Mouse (Mus musculus): ENCODE measurements at regions not wholly inside any gene's neighbourhood (a gene's known extent, or its start where the extent isn't known, plus 50 kb on each side); places are given as distances from the start of the nearest gene placed in this dataset.

GRCm38 (mm10) chr7:124704163-124704824 lies 721.6 kb downstream of the Hs3st4 start:
- no peak overlapping the region for H3K27ac ChIP-seq (ENCODE audit: control insufficient read depth, insufficient read depth, low read depth, low read length)
- H3K4me1 ChIP-seq (ENCODE audit: control insufficient read depth, insufficient read depth, low read length): no peaks in the 10 kb centered on the region
- no peaks in the 10 kb centered on the region for H3K36me3 ChIP-seq (ENCODE audit: control insufficient read depth, insufficient read depth, low read length)
- H3K27me3 ChIP-seq (ENCODE audit: control insufficient read depth, insufficient read depth, low read length): no peaks in the 10 kb centered on the region
- no peak overlapping the region for H3K4me3 ChIP-seq (ENCODE audit: control insufficient read depth, low read depth, low read length)
- no peak for TF ChIP-seq POLR2A (IDR thresholded peaks at IDR 0.05; ENCODE audit: control insufficient read depth, low read depth, low read length)

GRCm38 (mm10) chr7:124707143-124707542 lies 724.5 kb downstream of the Hs3st4 start:
- Histone ChIP-seq H3K27ac (ENCODE audit: control insufficient read depth, insufficient read depth, low read depth, low read length) (no peak overlapping the region), H3K27me3 (ENCODE audit: control insufficient read depth, insufficient read depth, low read length) (no peaks in the 10 kb centered on the region), H3K4me1 (ENCODE audit: control insufficient read depth, insufficient read depth, low read length) (no peaks in the 10 kb centered on the region), H3K36me3 (ENCODE audit: control insufficient read depth, insufficient read depth, low read length) (no peaks in the 10 kb centered on the region), H3K4me3 (ENCODE audit: control insufficient read depth, low read depth, low read length) (no peak overlapping the region)
- TF ChIP-seq POLR2A (IDR thresholded peaks at IDR 0.05; ENCODE audit: control insufficient read depth, low read depth, low read length): no peak
- no peak for TF ChIP-seq CTCF (IDR thresholded peaks at IDR 0.05; ENCODE audit: control insufficient read depth, insufficient read depth, insufficient replicate concordance, low read depth, low read length)

GRCm38 (mm10) chr7:124708771-124709485 lies 726.3 kb downstream of the Hs3st4 start:
- no peaks in the 10 kb centered on the region for H3K36me3 ChIP-seq (ENCODE audit: control insufficient read depth, insufficient read depth, low read length)
- H3K27me3 ChIP-seq (ENCODE audit: control insufficient read depth, insufficient read depth, low read length): no peaks in the 10 kb centered on the region
- H3K4me1 ChIP-seq (ENCODE audit: control insufficient read depth, insufficient read depth, low read length): no peaks in the 10 kb centered on the region
- H3K27ac ChIP-seq (ENCODE audit: control insufficient read depth, insufficient read depth, low read depth, low read length): no peak overlapping the region
- H3K4me3 ChIP-seq (ENCODE audit: control insufficient read depth, low read depth, low read length): no peak overlapping the region
- TF ChIP-seq POLR2A (IDR thresholded peaks at IDR 0.05; ENCODE audit: control insufficient read depth, low read depth, low read length) (no peak), CTCF (IDR thresholded peaks at IDR 0.05; ENCODE audit: control insufficient read depth, insufficient read depth, insufficient replicate concordance, low read depth, low read length) (no peak)

- Histone ChIP-seq H3K36me3 (ENCODE audit: control insufficient read depth, insufficient read depth, low read length) (no peaks in the 10 kb centered on the region), H3K4me3 (ENCODE audit: control insufficient read depth, low read depth, low read length) (no peak overlapping the region), H3K27ac (ENCODE audit: control insufficient read depth, insufficient read depth, low read depth, low read length) (no peak overlapping the region), H3K4me1 (ENCODE audit: control insufficient read depth, insufficient read depth, low read length) (no peaks in the 10 kb centered on the region), H3K27me3 (ENCODE audit: control insufficient read depth, insufficient read depth, low read length) (no peaks in the 10 kb centered on the region)
- no peak for TF ChIP-seq CTCF (IDR thresholded peaks at IDR 0.05; ENCODE audit: control insufficient read depth, insufficient read depth, insufficient replicate concordance, low read depth, low read length)
- TF ChIP-seq POLR2A (IDR thresholded peaks at IDR 0.05; ENCODE audit: control insufficient read depth, low read depth, low read length): no peak
Measured at GRCm38 (mm10) chr7:124720927-124721326, 723.5 kb upstream of the Kdm8 start.

- Histone ChIP-seq H3K4me1 (ENCODE audit: control insufficient read depth, insufficient read depth, low read length) (no peaks in the 10 kb centered on the region), H3K27ac (ENCODE audit: control insufficient read depth, insufficient read depth, low read depth, low read length) (no peak overlapping the region), H3K4me3 (ENCODE audit: control insufficient read depth, low read depth, low read length) (no peak overlapping the region), H3K27me3 (ENCODE audit: control insufficient read depth, insufficient read depth, low read length) (no peaks in the 10 kb centered on the region), H3K36me3 (ENCODE audit: control insufficient read depth, insufficient read depth, low read length) (no peaks in the 10 kb centered on the region)
- TF ChIP-seq CTCF (IDR thresholded peaks at IDR 0.05; ENCODE audit: control insufficient read depth, insufficient read depth, insufficient replicate concordance, low read depth, low read length) (no peak), POLR2A (IDR thresholded peaks at IDR 0.05; ENCODE audit: control insufficient read depth, low read depth, low read length) (no peak)
Measured at GRCm38 (mm10) chr7:124742086-124742485, 702.4 kb upstream of the Kdm8 start.

- no peak overlapping the region for H3K4me3 ChIP-seq (ENCODE audit: control insufficient read depth, low read depth, low read length)
- H3K36me3 ChIP-seq (ENCODE audit: control insufficient read depth, insufficient read depth, low read length): no peaks in the 10 kb centered on the region
- TF ChIP-seq CTCF (IDR thresholded peaks at IDR 0.05; ENCODE audit: control insufficient read depth, insufficient read depth, insufficient replicate concordance, low read depth, low read length) (no peak), POLR2A (IDR thresholded peaks at IDR 0.05; ENCODE audit: control insufficient read depth, low read depth, low read length) (no peak)
- H3K27ac ChIP-seq (ENCODE audit: control insufficient read depth, insufficient read depth, low read depth, low read length): no peak overlapping the region
- H3K4me1 ChIP-seq (ENCODE audit: control insufficient read depth, insufficient read depth, low read length): no peaks in the 10 kb centered on the region
- H3K27me3 ChIP-seq (ENCODE audit: control insufficient read depth, insufficient read depth, low read length): no peaks in the 10 kb centered on the region
Measured at GRCm38 (mm10) chr7:124746321-124746720, 698.2 kb upstream of the Kdm8 start.

- H3K4me3 ChIP-seq (ENCODE audit: control insufficient read depth, low read depth, low read length): no peak overlapping the region
- TF ChIP-seq CTCF (IDR thresholded peaks at IDR 0.05; ENCODE audit: control insufficient read depth, insufficient read depth, insufficient replicate concordance, low read depth, low read length) (no peak), POLR2A (IDR thresholded peaks at IDR 0.05; ENCODE audit: control insufficient read depth, low read depth, low read length) (no peak)
Measured at GRCm38 (mm10) chr7:124748396-124748795, 696.1 kb upstream of the Kdm8 start.

More at GRCm38 (mm10) chr7:124748396-124748795, 696.1 kb upstream of the Kdm8 start:
- H3K27me3 ChIP-seq (ENCODE audit: control insufficient read depth, insufficient read depth, low read length): no peaks in the 10 kb centered on the region
- H3K36me3 ChIP-seq (ENCODE audit: control insufficient read depth, insufficient read depth, low read length): no peaks in the 10 kb centered on the region
- H3K27ac ChIP-seq (ENCODE audit: control insufficient read depth, insufficient read depth, low read depth, low read length): no peak overlapping the region
- H3K4me1 ChIP-seq (ENCODE audit: control insufficient read depth, insufficient read depth, low read length): no peaks in the 10 kb centered on the region
